Mouse (Mus musculus) ES-Bruce4 (cell line): Measurements from ENCODE around the gene Plk3. TPM values are rescaled to one million over a fixed set of nuclear protein-coding genes. Genes with fewer than 3 reads are reported as not detected.

Source experiments
- H3K27ac ChIP-seq: 2 replicates; pipeline ENCODE4 v1.5.1; 2012; ENCODE audit warnings: low read length, inconsistent platforms; ENCODE audit not compliant: insufficient read depth
- H3K27me3 ChIP-seq: 2 replicates; pipeline ENCODE4 v1.6.1; 2012; ENCODE audit warnings: mild to moderate bottlenecking, low read length, inconsistent platforms; ENCODE audit not compliant: control insufficient read depth, poor library complexity, insufficient read depth, severe bottlenecking
- H3K36me3 ChIP-seq: 2 replicates; pipeline ENCODE4 v1.6.1; 2012; ENCODE audit warnings: inconsistent platforms, mild to moderate bottlenecking, low read length, moderate library complexity; ENCODE audit not compliant: control insufficient read depth, poor library complexity, insufficient read depth, severe bottlenecking
- H3K4me1 ChIP-seq: one replicate; pipeline ENCODE4 v1.8.1; 2011; ENCODE audit warnings: low read length; ENCODE audit not compliant: control insufficient read depth, insufficient read depth
- H3K4me3 ChIP-seq: 2 replicates; pipeline ENCODE4 v1.5.1; 2011; ENCODE audit warnings: low read depth, mild to moderate bottlenecking, low read length
- H3K9ac ChIP-seq: 2 replicates; pipeline ENCODE4 v1.6.1; 2012; ENCODE audit warnings: low read depth, mild to moderate bottlenecking, inconsistent platforms; ENCODE audit not compliant: poor library complexity, severe bottlenecking
- H3K9me3 ChIP-seq: replicated peaks from 2 replicates; pipeline ENCODE4 v1.6.1; 2012; ENCODE audit warnings: mild to moderate bottlenecking, low read length, inconsistent platforms; ENCODE audit not compliant: control insufficient read depth, poor library complexity, insufficient read depth, severe bottlenecking
- CTCF ChIP-seq: IDR thresholded peaks from one replicate; pipeline ENCODE4 v1.8.1; 2011; ENCODE audit warnings: low read depth, low read length
- EP300 ChIP-seq: IDR thresholded peaks from 2 replicates; pipeline ENCODE4 v1.6.1; 2011; ENCODE audit warnings: low read depth, low read length; ENCODE audit not compliant: insufficient read depth
- POLR2A ChIP-seq: IDR thresholded peaks from one replicate; pipeline ENCODE4 v1.8.1; 2011; ENCODE audit warnings: low read length; ENCODE audit not compliant: insufficient read depth
- polyA plus RNA-seq: library from polyadenylated mRNA; stranded (reverse); fragments of >200 nt; gene quantifications from 2 replicates; pipeline ENCODE4 v1.2.4, GENCODE M21; 2011; ENCODE audit warnings: low read depth; ENCODE audit not compliant: missing spikeins, insufficient read depth, insufficient read length

Plk3 gene
- polyA plus RNA-seq, 1 experiment: 12.1 TPM

DNA sequence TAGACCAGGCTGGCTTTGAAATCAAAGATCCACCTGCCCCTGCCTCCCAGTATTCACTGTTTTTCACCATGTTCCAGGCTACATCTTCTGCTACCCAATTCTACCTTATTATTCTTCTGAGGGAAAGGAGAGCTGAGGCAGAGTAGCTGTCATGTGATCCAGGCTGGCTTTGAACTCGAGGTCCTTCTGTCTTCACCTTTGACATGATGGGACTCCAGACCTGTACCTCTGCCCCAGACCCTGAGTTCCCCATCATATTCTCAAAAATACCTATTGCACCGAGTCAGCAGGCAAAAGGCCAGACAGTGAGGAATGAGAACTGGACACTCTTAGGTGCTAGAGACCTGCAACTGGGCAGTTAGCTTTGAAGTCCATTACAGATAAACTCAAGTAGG lies 835 bp upstream of the Plk3 start:
- Histone ChIP-seq H3K27me3 (no peaks in the 10 kb centered on the region), H3K36me3 (no peaks in the 10 kb centered on the region), H3K27ac (peak overlapping the region; percentile 58), H3K4me3 (peak overlapping the region; percentile 74), H3K9ac (0 out of 2 replicates have a peak overlapping the region, but pooled peaks have one; percentile 15), H3K9me3 (no peaks in the 10 kb centered on the region), H3K4me1 (peaks cover 10% of the 10 kb centered on the region)
- no peak for TF ChIP-seq CTCF
- TF ChIP-seq POLR2A: no peak
- no peak for TF ChIP-seq EP300

DNA sequence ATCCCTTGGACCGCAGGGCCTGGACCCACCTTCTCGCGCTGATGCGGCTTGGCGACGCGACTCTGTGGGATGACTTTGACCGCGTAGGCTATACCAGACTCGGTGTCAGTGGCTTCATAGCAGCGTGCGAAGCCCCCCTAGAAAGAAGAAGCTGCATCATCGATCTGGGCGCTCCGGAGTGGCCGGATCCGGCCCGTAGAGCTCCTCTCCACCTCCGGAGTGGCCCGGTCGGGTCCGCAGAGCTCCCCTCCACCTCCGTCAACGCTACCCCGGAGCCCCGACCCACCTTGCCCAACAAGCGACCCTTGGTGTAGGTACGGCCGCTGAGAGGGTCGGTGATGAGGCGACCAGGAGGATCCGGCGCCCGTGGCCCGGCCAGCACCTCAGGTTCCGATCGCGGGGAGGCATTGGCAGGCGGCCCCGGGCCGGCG lies 382 bp downstream of the Plk3 start:
- Histone ChIP-seq H3K4me3 (peak overlapping the region; percentile 87), H3K36me3 (no peaks in the 10 kb centered on the region; the same call in 1 of the 2 replicates), H3K27me3 (no peaks in the 10 kb centered on the region), H3K4me1 (peaks cover 11% of the 10 kb centered on the region), H3K9me3 (no peaks in the 10 kb centered on the region), H3K27ac (no peak overlapping the region), H3K9ac (peak overlapping the region; percentile 91)
- no peak for TF ChIP-seq POLR2A
- TF ChIP-seq CTCF: no peak
- TF ChIP-seq EP300: no peak

DNA sequence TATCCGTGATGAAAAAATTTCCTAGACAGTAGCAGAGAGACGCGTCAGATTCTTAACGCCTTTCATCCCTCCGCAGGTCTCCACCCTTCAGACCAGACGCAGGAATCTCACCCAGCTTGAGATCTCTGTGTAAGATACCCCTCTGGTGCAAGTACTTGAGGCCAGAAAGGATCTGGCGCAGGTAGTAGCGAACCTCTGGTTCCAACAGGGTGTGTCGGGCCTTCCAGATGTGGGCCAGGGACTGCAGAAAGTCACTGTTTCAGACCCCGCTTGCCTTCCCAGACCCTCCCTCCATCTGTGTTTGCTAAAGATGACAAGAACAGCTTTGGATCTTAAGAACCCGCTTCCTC lies 994 bp downstream of the Plk3 start:
- Histone ChIP-seq H3K9me3 (no peaks in the 10 kb centered on the region), H3K9ac (peak overlapping the region; percentile 91), H3K4me3 (peak overlapping the region; percentile 87), H3K36me3 (no peaks in the 10 kb centered on the region; the same call in 1 of the 2 replicates), H3K4me1 (peaks cover 11% of the 10 kb centered on the region), H3K27ac (no peak overlapping the region), H3K27me3 (no peaks in the 10 kb centered on the region)
- no peak for TF ChIP-seq EP300

DNA sequence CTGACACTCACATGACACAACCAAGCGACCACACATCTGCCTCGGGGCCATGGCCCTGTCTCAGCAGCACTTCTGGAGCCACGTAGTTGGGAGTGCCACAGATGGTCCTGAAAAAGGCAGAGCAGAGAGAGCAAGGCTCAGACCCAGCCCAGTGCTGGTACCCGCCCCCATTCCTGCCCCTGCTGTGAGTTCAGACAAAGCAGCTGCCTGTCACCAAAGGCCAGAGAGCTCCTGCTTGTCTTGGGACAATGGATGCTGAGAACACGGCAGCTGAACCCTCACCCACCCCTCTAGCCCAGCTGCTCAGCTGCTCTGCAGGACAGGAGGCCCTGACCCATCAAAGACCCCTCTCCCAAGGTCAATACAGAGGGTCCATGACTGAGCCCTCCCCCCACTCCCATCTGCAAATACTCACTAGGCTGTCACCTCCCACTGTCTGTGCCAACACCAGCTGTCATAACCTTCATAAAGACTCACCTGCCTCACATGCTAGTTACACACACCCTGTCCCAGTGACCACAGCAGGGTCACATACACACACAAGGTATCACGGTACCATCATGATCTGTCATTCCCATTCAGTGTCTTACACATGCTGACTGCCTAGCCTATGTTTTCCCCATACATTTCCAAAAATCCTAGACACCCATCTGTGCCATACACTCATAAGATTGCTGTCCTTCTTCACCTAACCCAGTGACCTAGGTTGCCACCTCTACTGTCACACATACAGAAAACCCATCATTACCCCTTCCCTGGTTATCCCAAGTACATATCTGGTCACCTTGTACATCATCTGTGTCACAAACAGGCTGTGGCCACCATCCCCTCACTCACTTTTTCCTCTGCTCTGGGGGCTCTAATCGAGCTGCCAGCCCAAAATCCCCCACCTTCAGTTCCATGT lies 1.6 kb downstream of the Plk3 start:
- TF ChIP-seq EP300 (peak; percentile 98), CTCF (no peak)
- Histone ChIP-seq H3K27ac (no peak overlapping the region), H3K9me3 (no peaks in the 10 kb centered on the region), H3K36me3 (no peaks in the 10 kb centered on the region; the same call in 1 of the 2 replicates), H3K27me3 (no peaks in the 10 kb centered on the region), H3K4me3 (peak overlapping the region; percentile 87), H3K4me1 (peaks cover 11% of the 10 kb centered on the region), H3K9ac (peak overlapping the region; percentile 91)

DNA sequence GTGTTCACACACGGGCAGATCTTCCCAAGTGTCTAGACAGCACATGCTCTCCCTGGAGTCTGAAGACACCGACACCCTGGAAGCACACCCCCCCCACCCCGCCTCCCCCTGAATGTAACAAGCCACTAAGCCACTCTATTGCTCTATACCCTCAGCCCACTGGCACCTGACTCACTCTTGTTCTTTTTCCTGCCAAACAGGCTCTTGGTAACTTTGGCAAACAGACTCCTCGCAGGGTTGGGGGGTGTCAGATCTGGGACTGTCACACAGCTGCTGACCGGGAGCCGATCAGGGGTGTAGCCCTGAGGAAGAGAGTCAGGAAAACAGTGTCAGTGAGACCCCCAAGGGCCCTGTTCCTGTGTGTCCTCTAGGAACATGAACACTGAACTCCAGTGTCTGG lies 2.6 kb downstream of the Plk3 start:
- H3K9ac ChIP-seq: no peak overlapping the region
- no peak overlapping the region for H3K27ac ChIP-seq
- no peaks in the 10 kb centered on the region for H3K27me3 ChIP-seq
- H3K36me3 ChIP-seq: no peaks in the 10 kb centered on the region; the same call in 1 of the 2 replicates
- no peak overlapping the region for H3K4me3 ChIP-seq
- no peaks in the 10 kb centered on the region for H3K9me3 ChIP-seq
- TF ChIP-seq POLR2A: no peak
- no peak for TF ChIP-seq EP300
- no peak for TF ChIP-seq CTCF
- peaks cover 10% of the 10 kb centered on the region for H3K4me1 ChIP-seq

DNA sequence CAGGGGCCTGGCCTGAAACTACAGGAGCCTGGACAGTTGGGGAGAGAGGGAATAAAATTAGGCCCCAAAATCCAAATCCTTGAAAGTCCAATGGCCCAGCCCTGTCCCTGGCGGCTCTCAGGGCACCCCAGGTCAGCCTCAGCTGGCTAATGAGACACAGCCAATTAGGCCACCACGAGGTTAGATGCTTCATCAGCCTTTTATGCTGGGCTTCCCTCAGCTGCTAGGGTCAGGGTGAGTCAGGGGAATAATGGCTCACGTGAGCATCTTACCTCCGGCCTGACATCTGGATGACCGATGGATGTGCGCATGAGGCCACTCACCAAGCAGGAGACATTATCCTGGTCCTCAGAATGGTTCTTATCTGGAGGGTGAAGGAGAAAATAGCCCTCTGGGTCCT lies 3.0 kb downstream of the Plk3 start:
- H3K9me3 ChIP-seq: no peaks in the 10 kb centered on the region
- H3K27me3 ChIP-seq: no peaks in the 10 kb centered on the region
- no peak overlapping the region for H3K4me3 ChIP-seq
- H3K27ac ChIP-seq: no peak overlapping the region
- peaks cover 9% of the 10 kb centered on the region for H3K4me1 ChIP-seq
- TF ChIP-seq CTCF (no peak), POLR2A (no peak), EP300 (0 out of 2 replicates have a peak, but pooled peaks have one; percentile 29)
- no peaks in the 10 kb centered on the region; the same call in 1 of the 2 replicates for H3K36me3 ChIP-seq
- no peak overlapping the region for H3K9ac ChIP-seq
